Mouse (Mus musculus): ENCODE results near the gene Olfr676. TPM values are rescaled to one million over a fixed set of nuclear protein-coding genes. Genes with fewer than 3 reads are reported as not detected.
"Not testable (repeated sequence)": the region's sequence is repeated elsewhere in the genome, so short reads cannot be mapped to it uniquely, and the experiment has no call there.

Olfr676 gene
- total RNA-seq (2021): not detected

DNA sequence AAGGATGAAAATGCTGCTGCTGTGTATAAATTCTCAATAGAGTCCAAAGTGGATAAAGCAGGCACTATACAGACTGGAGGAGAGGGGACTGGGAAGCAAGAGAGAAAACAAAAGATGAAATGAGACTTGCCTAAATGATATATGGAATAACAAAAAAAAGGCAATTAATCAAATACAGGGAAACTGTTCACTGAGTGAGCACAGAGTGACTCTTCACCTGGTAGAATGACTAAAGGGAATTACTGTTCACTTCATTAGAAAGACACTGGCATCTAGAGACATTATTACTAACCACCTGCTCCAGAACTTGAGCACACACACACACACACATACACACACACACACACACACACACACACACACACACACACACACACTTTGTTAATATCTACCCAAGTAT, at the start of gene Olfr676:
Olfr676 (plus strand) TSS at position 301 of the 400 bp plus-strand sequence.
- no peak for DNase-seq (ENCODE audit: low spot score in 2 of 2)
- intact Hi-C loops (cut with DNase I): no loop called here

DNA sequence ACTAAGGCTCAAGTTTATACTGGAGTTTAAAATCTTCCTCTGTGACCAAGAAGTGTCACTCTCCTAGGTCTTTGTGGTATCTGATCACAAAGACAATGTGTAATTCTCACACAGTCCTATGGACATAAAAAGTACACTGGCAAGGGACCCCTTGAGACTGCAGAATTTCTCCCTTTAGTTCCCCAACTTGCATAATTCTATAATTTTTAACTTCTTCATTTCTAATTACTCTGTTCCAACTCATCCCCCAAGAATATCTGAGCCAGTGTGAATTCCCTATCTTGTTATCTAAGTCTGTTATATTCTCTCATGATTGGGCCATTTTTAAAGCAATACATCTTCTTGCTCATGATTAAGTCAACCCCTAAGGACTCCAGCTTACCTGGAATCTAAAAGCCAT, 30.6 kb upstream of the Olfr676 start, which contains the start of gene Olfr672:
Olfr672 (minus strand) TSS at position 101 of the 400 bp plus-strand sequence.
- intact Hi-C loops (cut with DNase I): no loop called here
- DNase-seq (ENCODE audit: low spot score in 2 of 2): no peak

DNA sequence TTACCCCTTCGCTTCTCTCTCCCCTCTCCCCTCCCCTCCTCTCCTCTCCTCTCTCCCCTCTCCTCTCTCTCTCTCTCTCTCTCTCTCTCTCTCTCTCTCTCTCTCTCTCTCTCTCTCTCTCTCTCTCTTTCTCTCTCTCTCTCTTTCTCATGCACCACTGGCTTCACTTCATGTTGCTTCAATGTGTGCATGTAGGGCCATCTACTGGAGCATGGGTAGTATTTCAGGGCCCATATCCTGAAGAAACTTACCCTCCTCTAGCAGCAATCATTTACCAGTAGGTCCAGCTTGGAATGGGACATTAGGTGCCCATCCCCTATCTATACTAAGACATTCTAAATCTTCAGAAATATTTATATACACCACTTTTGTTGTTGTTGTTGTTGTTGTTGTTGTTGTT, 10.0 kb upstream of the Olfr676 start:
- intact Hi-C loops (cut with DNase I): no loop called here
- no peak for DNase-seq (ENCODE audit: low spot score in 2 of 2)

DNA sequence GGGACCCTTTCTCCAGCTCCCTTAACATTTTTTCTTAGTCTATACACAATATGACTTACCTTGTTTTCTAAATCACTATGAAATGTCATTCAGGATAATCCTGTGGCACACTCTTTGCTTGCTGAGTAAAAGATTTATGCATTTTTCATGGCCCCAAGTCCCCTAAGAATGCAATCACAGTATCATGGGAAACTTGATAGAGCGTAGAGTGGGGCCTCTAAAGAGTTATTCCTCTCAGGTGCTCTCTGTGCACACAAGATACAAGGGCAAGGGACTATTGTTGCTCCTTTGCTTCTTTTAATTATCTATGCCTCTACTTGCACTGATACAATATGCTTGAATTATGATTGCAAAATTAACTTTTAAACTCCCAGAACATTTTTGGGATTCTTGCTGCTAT, 4.1 kb upstream of the Olfr676 start, which contains the start of gene Olfr675:
Olfr675 (minus strand) TSS at position 101 of the 400 bp plus-strand sequence.
- DNase-seq (ENCODE audit: low spot score in 2 of 2): no peak
- intact Hi-C loops (cut with DNase I): no loop called here

DNA sequence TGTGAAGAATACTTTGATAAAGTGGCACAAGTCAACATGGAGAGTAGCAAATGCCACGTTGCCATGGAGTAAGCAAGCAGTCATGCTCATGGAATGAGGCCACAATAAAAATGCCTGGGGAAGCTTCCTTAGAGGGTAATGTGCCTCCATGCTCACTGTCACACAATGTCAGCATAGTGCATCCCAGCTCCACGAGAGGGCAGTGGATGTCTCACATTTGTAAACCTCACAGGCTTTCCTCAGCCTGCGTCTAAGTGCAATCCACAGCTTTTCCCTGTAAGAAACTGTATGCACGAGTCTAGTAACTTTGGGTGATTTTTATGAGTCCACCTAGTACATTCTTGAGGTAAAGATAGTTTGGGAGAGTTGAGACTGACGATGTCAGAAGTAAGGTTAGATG, 1.3 kb downstream of the Olfr676 start:
- DNase-seq (ENCODE audit: low spot score in 2 of 2); intact Hi-C loops (cut with DNase I): not testable (repeated sequence)

DNA sequence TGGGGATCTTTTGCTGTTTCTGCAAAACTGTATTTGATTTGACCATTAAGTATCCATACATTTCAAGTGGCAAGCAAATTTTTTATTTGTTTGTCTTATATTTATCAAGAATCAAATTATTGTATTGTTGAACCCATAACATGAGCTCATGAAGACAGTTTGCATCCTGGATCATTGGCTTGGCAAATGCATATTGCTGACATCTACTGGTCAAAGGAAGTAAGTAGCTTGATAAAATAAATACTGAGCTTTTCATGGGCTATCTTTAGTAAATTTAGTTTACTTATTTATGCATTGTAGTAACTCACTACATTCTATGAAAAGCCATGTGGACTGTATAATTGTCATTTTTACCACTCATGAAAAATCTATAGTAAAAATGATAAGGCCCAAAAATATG, 26.5 kb downstream of the Olfr676 start:
- DNase-seq (ENCODE audit: low spot score in 2 of 2): no peak
- intact Hi-C loops (cut with DNase I): no loop called here

DNA sequence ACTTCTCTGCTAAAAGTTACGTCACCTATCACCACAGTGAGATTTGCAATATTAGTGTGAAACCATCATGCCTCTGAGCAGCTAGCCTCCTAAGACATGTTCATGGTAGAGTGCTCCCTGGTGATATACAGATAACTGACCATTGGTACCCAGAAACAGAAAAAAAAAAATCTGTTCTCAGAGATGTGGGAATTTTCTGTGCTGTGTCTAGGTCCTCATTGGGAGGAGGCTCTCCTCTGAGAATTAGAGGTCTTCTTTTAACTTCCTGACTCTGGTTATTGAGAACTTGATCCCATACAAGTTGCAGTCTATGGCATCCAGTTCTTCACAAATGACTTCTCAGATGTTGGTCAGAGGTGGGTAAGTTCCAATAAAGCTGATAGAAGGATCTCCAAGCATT, 31.7 kb downstream of the Olfr676 start, which contains the start of gene Olfr678:
Olfr678 (plus strand) TSS at position 301 of the 400 bp plus-strand sequence.
- intact Hi-C loops (cut with DNase I): no loop called here
- DNase-seq (ENCODE audit: low spot score in 2 of 2): no peak

DNA sequence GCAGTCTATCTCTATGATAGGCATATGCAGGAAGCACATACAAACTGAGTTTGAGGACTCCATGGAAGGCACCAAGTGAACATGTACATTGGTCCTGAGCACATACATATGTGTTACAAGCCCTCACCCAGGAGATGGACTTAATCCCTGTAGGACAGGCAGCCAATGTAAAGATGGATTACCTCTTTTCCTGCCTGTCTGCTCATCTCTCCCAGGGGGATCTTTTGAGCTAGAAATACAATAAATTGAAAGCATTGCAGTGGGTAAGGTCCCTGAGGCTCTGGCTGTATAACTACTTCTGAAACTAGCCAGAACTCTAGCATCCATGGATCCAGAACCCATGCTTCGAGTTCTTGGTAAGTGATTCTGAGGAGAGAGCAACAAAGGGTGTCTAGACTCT, 48.4 kb downstream of the Olfr676 start, which contains the start of gene Olfr679:
Olfr679 (plus strand) TSS at position 301 of the 400 bp plus-strand sequence.
- no peak for DNase-seq (ENCODE audit: low spot score in 2 of 2)
- intact Hi-C loops (cut with DNase I): no loop called here

Other genes with a start within 250 kb of the Olfr676 start
- not detected for gene Usp17lb, start 190.1 kb upstream of the Olfr676 start, total RNA-seq (2021)
- gene Usp17la, start 175.7 kb upstream of the Olfr676 start, total RNA-seq (2021): not detected
- gene Olfr665, start 154.7 kb upstream of the Olfr676 start, total RNA-seq (2021): not detected
- not detected for gene Olfr666, start 136.7 kb upstream of the Olfr676 start, total RNA-seq (2021)
- gene Olfr667, start 111.2 kb upstream of the Olfr676 start, total RNA-seq (2021): not detected
- not detected for gene Olfr668, start 104.6 kb upstream of the Olfr676 start, total RNA-seq (2021)
- gene Olfr669, start 98.5 kb upstream of the Olfr676 start, total RNA-seq (2021): not detected
- not detected for gene Olfr670, start 70.1 kb upstream of the Olfr676 start, total RNA-seq (2021)
- gene Olfr671, start 53.6 kb upstream of the Olfr676 start, total RNA-seq (2021): not detected
- gene Olfr672, start 30.7 kb upstream of the Olfr676 start, total RNA-seq (2021): not detected
- gene Olfr675, start 4.2 kb upstream of the Olfr676 start, total RNA-seq (2021): not detected
- not detected for gene Olfr677, start 18.7 kb downstream of the Olfr676 start, total RNA-seq (2021)
- gene Olfr678, start 31.8 kb downstream of the Olfr676 start, total RNA-seq (2021): not detected
- gene Olfr679, start 48.5 kb downstream of the Olfr676 start, total RNA-seq (2021): not detected
- gene Olfr680-ps1, start 60.1 kb downstream of the Olfr676 start, total RNA-seq (2021): not detected
- not detected for gene Olfr681, start 84.1 kb downstream of the Olfr676 start, total RNA-seq (2021)
- not detected for gene Olfr683, start 114.3 kb downstream of the Olfr676 start, total RNA-seq (2021)
- not detected for gene Olfr684, start 131.0 kb downstream of the Olfr676 start, total RNA-seq (2021)
- gene Olfr685, start 153.3 kb downstream of the Olfr676 start, total RNA-seq (2021): not detected
- not detected for gene Olfr686, start 174.8 kb downstream of the Olfr676 start, total RNA-seq (2021)

Data from left cerebral cortex, postnatal 36 days (tissue).